Mouse (Mus musculus) forebrain, postnatal 0 days (tissue): Measurements from ENCODE around the gene Plin4. TPM values are rescaled to one million over a fixed set of nuclear protein-coding genes. Genes with fewer than 3 reads are reported as not detected.

Experiments
- ATAC-seq: fragments of 200-750 bp; cut with Nextera tagmentation; 2 replicates; pipeline ENCODE4 v1.8.0; 2017; ENCODE audit warnings: mild to moderate bottlenecking, moderate library complexity
- DNase-seq: peaks from one replicate; pipeline ENCODE4 v3.0.0-alpha.2; 2015
- H3K27ac ChIP-seq: fragments of 300-500 bp; sonication (generic); 2 replicates; pipeline ENCODE4 v1.5.1; 2014; ENCODE audit warnings: low read depth, mild to moderate bottlenecking, antibody characterized with exemption, low read length, moderate library complexity, mixed read lengths
- H3K27me3 ChIP-seq: fragments of 300-500 bp; sonication (generic); 2 replicates; pipeline ENCODE4 v1.6.1; 2014; ENCODE audit warnings: mild to moderate bottlenecking, low read length, mixed read lengths; ENCODE audit not compliant: insufficient read depth
- H3K36me3 ChIP-seq: fragments of 300-500 bp; sonication (generic); 2 replicates; pipeline ENCODE4 v1.6.1; 2014; ENCODE audit warnings: mild to moderate bottlenecking, moderate library complexity; ENCODE audit not compliant: insufficient read depth
- H3K4me1 ChIP-seq: fragments of 300-500 bp; sonication (generic); 2 replicates; pipeline ENCODE4 v1.6.1; 2014; ENCODE audit warnings: antibody characterized with exemption; ENCODE audit not compliant: insufficient read depth
- H3K4me2 ChIP-seq: fragments of 300-500 bp; sonication (generic); 2 replicates; pipeline ENCODE4 v1.6.1; 2014; ENCODE audit warnings: low read depth, mild to moderate bottlenecking, moderate library complexity
- H3K4me3 ChIP-seq: fragments of 300-500 bp; sonication (generic); 2 replicates; pipeline ENCODE4 v1.5.1; 2014; ENCODE audit warnings: low read depth, low read length, mixed read lengths
- H3K9ac ChIP-seq: fragments of 300-500 bp; sonication (generic); 2 replicates; pipeline ENCODE4 v1.6.1; 2014; ENCODE audit warnings: mild to moderate bottlenecking
- H3K9me3 ChIP-seq: fragments of 300-500 bp; sonication (generic); 2 replicates; pipeline ENCODE4 v1.6.1; 2016; ENCODE audit warnings: low read length
- CTCF ChIP-seq: sonication (generic); IDR thresholded peaks from 2 replicates; pipeline ENCODE4 v1.5.1; 2016; ENCODE audit warnings: antibody characterized with exemption, control low read depth, low read depth
- WGBS: fragments of 180-500 bp; shearing (Covaris S2); extraction: QIAGEN DNeasy Blood & Tissue Kit; methylation state at CpG from one replicate; pipeline ENCODE4 v1.1.7; 2014; 5-methylcytosine and 5-hydroxymethylcytosine counted together
- polyA plus RNA-seq: library from polyadenylated mRNA; unstranded; fragments of >200 nt; fragmentation: Nextera tagmentation; extraction: Ambion mirVana; gene quantifications from 2 replicates; pipeline ENCODE4 v1.2.1, GENCODE M21; 2015
- total RNA-seq: library from RNA; depleted of rRNA; stranded (reverse); fragments of >200 nt; gene quantifications from 2 replicates; pipeline ENCODE4 v1.2.3, GENCODE M21; 2014; rRNA removed

Gene Plin4
- total RNA-seq = 0.08 and 0.52 TPM in 2 replicates
- polyA plus RNA-seq = 0.02 TPM in 1 of 2 replicates, not detected in the other

DNA sequence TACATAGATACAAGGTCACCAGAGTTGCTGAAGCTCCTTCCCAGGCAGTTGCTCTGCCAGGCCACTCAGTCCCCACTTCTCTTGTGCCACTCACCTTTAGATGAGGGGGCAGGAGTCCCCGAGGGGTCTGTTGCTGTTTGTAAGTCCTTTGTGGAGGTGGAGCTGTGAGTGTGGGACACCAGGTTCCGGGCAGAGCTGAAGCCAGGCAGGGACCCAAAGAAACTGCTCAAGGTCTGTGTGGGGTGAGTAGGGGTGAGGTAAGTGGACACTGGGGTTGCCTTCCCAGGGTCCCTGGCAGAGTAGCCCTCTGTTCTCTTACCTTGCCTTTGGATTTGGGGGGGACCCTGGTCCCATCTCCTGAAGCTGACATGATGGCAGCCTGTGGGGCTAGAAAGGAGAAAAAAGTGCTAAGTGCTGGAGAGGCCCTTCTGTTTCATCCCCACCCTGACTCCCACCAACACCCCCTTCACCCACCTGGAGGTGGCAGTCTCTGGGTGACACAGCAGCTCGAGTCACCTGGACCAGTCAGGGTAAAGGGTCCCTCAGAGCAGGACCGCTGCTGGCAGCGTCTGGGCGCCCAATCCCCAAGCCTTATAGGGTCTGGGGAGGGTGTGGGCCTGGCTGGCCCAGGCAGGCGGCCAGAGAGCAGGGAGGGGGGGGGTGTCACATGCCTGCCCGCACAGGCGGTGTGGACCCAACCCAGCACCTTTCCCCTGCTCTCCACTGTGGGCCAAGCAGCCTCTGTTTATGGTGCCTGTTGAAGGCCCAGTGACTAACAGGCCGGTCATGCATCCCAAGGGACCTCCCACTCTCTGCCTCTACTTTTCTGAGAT, at the start of gene Plin4:
Plin4 (minus strand) TSS at position 585 of the 833 bp plus-strand sequence.
- H3K9me3 ChIP-seq = no peaks in the 10 kb centered on the region
- H3K4me1 ChIP-seq = no peaks in the 10 kb centered on the region
- H3K9ac ChIP-seq = no peak within 1 kb of the TSS
- H3K4me3 ChIP-seq = no peak within 1 kb of the TSS
- no peak for TF ChIP-seq CTCF
- H3K4me2 ChIP-seq = no peak within 1 kb of the TSS
- H3K27me3 ChIP-seq = no peaks in the 10 kb centered on the region
- WGBS = 62% methylated on average over 10 of the region's 10 CpGs
- H3K27ac ChIP-seq = no peak within 1 kb of the TSS
- DNase-seq (no peak), ATAC-seq (no peak)
- H3K36me3 ChIP-seq = peaks cover 4% of the 10 kb centered on the region; the same call in 1 of the 2 replicates

DNA sequence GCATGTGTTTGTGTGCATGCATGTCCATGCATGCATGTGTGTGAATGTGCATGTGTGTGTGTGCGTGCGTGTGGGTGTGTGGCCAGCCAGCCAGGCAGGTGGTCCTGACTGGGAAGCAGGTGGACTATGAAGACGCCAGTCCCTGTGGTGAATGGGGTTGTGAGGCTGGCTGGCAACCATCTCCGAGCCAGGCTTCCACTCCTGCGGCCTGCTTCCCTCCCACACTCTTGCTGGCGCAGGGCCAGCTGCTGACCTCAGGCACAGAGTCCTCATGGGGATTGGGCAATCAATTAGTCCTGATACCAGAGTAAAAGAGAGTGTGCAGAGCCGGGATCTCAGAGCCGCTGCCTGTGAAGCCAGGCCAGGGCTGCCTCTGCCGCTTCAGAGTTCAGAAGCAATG, 44.0 kb upstream of the Plin4 start:
- Histone ChIP-seq H3K36me3 (no peaks in the 10 kb centered on the region), H3K9me3 (no peaks in the 10 kb centered on the region), H3K9ac (no peak overlapping the region), H3K27ac (no peak overlapping the region), H3K4me3 (no peak overlapping the region), H3K27me3 (peaks cover 5% of the 10 kb centered on the region; the same call in 1 of the 2 replicates), H3K4me1 (no peaks in the 10 kb centered on the region), H3K4me2 (no peak overlapping the region)
- DNase-seq (peak; percentile 36), ATAC-seq (peak; percentile 38; the same call in 1 of the 2 replicates)
- WGBS = 24% methylated on average over 9 of the region's 9 CpGs
- no peak for TF ChIP-seq CTCF

DNA sequence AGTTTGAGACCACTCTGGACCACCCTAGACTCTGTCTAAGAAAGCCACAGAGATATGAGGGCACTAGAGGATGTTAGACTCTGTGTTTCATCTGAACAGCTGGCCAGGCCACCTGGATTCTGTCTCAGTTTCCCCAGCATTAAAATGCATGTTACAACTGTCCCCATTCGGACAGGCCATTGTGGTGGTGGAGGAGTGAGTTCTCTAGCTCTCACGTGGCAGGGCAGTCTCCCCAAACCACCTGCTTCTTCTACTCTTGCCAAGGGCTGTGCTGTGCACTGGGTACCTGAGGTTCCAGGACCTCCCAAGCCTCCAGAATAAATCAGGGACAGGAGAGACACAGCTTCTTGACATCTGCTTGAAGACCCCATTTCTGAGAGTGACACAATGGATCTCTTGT, 40.3 kb upstream of the Plin4 start:
- no peak overlapping the region for H3K4me2 ChIP-seq
- no peak overlapping the region for H3K4me3 ChIP-seq
- 31% methylated on average over 2 of the region's 2 CpGs for WGBS
- H3K9ac ChIP-seq = no peak overlapping the region
- H3K4me1 ChIP-seq = no peaks in the 10 kb centered on the region
- no peaks in the 10 kb centered on the region for H3K36me3 ChIP-seq
- no peak for ATAC-seq
- H3K27me3 ChIP-seq = peaks cover 5% of the 10 kb centered on the region; the same call in 1 of the 2 replicates
- no peak for TF ChIP-seq CTCF
- H3K27ac ChIP-seq = no peak overlapping the region
- H3K9me3 ChIP-seq = no peaks in the 10 kb centered on the region
- no peak for DNase-seq

DNA sequence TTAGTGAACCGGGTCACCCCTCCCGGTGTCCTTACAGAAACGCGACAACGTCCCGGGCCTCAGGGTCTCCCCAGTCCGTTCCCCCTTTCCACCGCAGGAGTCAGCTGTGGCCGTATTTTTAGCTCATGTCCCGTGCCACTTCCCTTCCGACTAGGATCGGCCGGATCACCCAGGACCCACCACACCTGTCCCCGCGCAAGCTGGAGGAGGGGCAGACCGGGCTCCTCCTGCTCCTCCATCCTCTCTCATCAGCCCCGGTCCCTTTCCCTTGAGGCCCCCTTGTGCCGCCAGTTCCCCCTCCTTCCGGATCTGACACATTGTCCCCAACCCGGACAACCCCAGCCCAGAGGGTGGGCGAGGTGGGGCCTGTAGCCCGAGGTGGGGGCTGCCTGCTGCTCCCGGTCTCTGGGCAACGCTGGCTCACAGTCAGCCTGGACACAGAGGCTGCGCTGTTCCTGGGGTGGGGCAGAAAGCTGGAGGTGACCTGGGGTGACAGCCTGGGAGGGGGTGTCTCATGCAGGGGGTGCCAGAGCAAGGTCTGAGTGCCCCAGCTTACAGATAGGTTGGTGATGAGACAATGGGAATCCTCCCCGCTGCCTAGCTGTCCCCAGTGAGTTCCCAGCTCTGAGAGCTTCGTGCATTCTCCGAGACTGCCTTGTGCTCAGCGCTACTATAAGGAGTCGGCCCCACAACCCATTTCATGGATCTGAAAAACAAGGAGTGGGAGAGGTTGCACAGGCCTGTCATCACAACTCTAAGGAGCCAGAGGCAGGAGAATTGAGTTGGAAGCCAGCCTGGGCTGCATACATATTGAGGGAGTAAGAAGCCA, 39.4 kb upstream of the Plin4 start:
- H3K4me1 ChIP-seq = no peaks in the 10 kb centered on the region
- no peak for TF ChIP-seq CTCF

DNA sequence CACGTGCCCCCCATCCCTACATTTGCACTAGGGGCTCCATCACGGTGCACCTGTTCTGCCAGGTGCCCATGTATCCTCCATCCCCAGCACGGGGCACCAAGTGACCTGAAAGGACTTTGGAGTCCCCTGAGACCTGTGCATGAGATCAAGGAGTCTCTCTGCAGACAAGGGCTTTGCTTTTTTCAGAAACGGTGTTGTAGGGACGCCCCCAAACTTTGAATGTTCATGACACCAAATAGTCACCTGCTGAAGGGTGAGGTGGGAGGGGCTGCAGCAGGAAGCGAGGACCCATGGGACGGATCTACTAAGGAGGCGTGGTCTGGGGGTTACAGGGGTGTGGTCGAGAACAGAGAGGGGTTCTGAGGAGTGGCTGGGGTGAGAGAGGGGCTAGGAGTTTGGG, 38.7 kb upstream of the Plin4 start:
- TF ChIP-seq CTCF = no peak
- DNase-seq (no peak), ATAC-seq (no peak)
- Histone ChIP-seq H3K4me2 (peak overlapping the region; percentile 67), H3K9me3 (no peaks in the 10 kb centered on the region), H3K27ac (no peak overlapping the region), H3K4me3 (no peak overlapping the region), H3K27me3 (peaks cover 5% of the 10 kb centered on the region; the same call in 1 of the 2 replicates), H3K4me1 (no peaks in the 10 kb centered on the region), H3K9ac (no peak overlapping the region), H3K36me3 (no peaks in the 10 kb centered on the region)
- 21% methylated on average over 9 of the region's 9 CpGs for WGBS

More for the DNA sequence above, 39.4 kb upstream of the Plin4 start:
- Histone ChIP-seq H3K4me3 (peak overlapping the region; percentile 32), H3K27ac (no peak overlapping the region), H3K9ac (peak overlapping the region; percentile 54), H3K9me3 (no peaks in the 10 kb centered on the region), H3K4me2 (peak overlapping the region; percentile 67), H3K36me3 (no peaks in the 10 kb centered on the region), H3K27me3 (peaks cover 5% of the 10 kb centered on the region; the same call in 1 of the 2 replicates)
- ATAC-seq (peak; percentile 48), DNase-seq (no peak)
- WGBS = 2% methylated on average over 30 of the region's 30 CpGs

DNA sequence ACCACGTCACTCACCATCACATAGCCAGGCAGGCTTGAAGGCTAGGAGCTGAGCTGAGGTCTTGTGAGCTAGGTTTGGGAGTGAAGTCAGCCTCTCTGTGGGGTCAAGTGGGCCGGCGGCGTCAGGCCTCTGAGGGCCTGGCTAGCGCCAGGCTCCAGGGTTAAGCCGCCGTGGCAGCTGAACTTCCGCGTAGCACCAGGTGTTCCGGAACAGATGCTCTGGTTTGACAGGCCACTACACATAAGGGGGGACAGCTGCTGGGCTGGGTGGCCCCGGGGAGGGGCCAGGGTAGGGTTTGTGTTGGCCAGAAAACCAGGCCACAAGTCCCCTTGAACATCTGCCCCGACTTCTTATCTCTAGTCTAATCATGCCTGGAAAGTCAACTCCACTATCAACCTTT, 37.8 kb upstream of the Plin4 start:
- DNase-seq = no peak
- WGBS = 75% methylated on average over 12 of the region's 12 CpGs
- no peak for TF ChIP-seq CTCF
- Histone ChIP-seq H3K27ac (no peak overlapping the region), H3K36me3 (no peaks in the 10 kb centered on the region), H3K27me3 (peaks cover 5% of the 10 kb centered on the region; the same call in 1 of the 2 replicates), H3K4me1 (no peaks in the 10 kb centered on the region), H3K4me3 (no peak overlapping the region), H3K9me3 (no peaks in the 10 kb centered on the region), H3K4me2 (no peak overlapping the region), H3K9ac (no peak overlapping the region)
- ATAC-seq = no peak

DNA sequence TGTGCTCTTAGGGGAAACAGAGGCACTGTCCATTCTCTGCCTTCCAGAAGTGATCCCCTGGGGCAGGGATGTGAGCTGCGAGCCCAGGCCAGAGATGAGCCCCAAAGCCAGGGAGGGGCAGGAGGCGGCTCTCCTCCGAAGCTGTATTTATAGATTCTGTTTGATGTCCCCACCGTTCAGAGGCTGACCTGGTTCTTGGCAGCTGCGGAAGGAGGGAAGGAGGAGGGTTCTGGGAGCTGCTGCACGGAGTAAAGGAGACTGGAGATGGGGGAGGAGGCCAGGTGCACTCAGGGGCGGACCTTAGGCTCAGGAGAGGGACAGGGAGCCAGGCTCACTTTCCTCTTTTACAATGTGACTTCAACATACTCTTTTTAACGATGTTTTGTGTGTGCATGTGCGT, 36.5 kb upstream of the Plin4 start:
- no peak for ATAC-seq
- Histone ChIP-seq H3K4me1 (no peaks in the 10 kb centered on the region), H3K9me3 (no peaks in the 10 kb centered on the region), H3K4me2 (no peak overlapping the region), H3K27ac (no peak overlapping the region), H3K36me3 (no peaks in the 10 kb centered on the region), H3K9ac (no peak overlapping the region), H3K27me3 (peaks cover 5% of the 10 kb centered on the region; the same call in 1 of the 2 replicates), H3K4me3 (no peak overlapping the region)
- DNase-seq = no peak
- TF ChIP-seq CTCF = no peak
- 21% methylated on average over 9 of the region's 9 CpGs for WGBS
